8 mouse cellular contexts compared by ENCODE assay signal in the genomic region with DNA sequence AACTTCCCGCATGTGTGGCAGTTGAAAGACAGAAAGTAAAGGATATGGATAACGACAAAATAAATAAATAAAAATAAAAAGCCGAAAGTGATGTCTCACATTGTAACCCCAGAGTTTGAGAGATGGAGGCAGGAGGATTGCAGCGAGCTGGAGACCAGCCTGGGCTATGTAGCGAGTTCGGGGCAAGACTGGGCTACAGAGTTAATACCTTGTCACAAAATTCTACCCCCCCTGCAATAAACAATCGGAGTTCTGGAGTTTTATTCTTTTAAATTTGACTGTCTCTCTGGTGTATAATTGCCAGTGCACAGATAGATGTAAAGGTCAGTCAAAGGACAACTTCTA. TPM values are rescaled to one million over a fixed set of nuclear protein-coding genes. Genes with fewer than 3 reads are reported as not detected.
DNase-seq lines count a peak whose midpoint lies in the region; ATAC-seq and TF ChIP-seq lines count a peak whose summit lies in the region.

No protein-coding gene starts in this region.

- DNase-seq in left cerebral cortex, adult 2 months (ENCODE audit: extremely low spot score in 1 of 2, low spot score in 2 of 2), result no peak
- no peak for DNase-seq in left cerebral cortex, adult 9 months (ENCODE audit: low spot score in 2 of 2)
- no peak for DNase-seq in intestine, embryonic 14.5 days (ENCODE audit: low spot score)
- no peak for DNase-seq in urinary bladder, adult 2 months (ENCODE audit: low spot score)
- DNase-seq in layer of hippocampus, postnatal 36 days, result no peak

- peak; percentile 33; the same call in 1 of the 2 replicates for ATAC-seq in embryonic facial prominence, embryonic 13.5 days (ENCODE audit: insufficient number of reproducible peaks, insufficient read depth, low FRiP score, low TSS enrichment, low read depth)
- peak; percentile 62 for ATAC-seq in intestine, embryonic 14.5 days (replicated peaks; ENCODE audit: low FRiP score, low TSS enrichment, low read depth)
- peak; percentile 67 for ATAC-seq in neural tube, embryonic 12.5 days (ENCODE audit: low FRiP score, low read depth)
- ATAC-seq in monocyte, adult 5-6 weeks (replicated peaks; ENCODE audit: insufficient number of reproducible peaks, low FRiP score, low TSS enrichment, poor library complexity, severe bottlenecking), result no peak

- no peaks in the 10 kb centered on the region for H3K9me3 ChIP-seq in embryonic facial prominence, embryonic 13.5 days
- no peaks in the 10 kb centered on the region for H3K9me3 ChIP-seq in intestine, embryonic 14.5 days (ENCODE audit: control insufficient read depth, low read length)
- H3K9me3 ChIP-seq in neural tube, embryonic 12.5 days, result no peaks in the 10 kb centered on the region

- no peak for TF ChIP-seq CTCF in left cerebral cortex, adult 2 months (IDR thresholded peaks at IDR 0.05)

- 19% methylated on average over 7 of the region's 7 CpGs for WGBS in embryonic facial prominence, embryonic 13.5 days
- WGBS in intestine, embryonic 14.5 days, result 17% methylated on average over 7 of the region's 7 CpGs
- WGBS in neural tube, embryonic 12.5 days, result 19% methylated on average over 7 of the region's 7 CpGs

- intact Hi-C loops in left cerebral cortex, adult 2 months (cut with DNase I), result loop anchor here (2.0 to 5.0 kb wide), 2 partner anchors 42 to 208 kb away; partner anchors contain the start of genes Cage1, Riok1 and Snrnp48

- H3K27me3 ChIP-seq in embryonic facial prominence, embryonic 13.5 days, result no peaks in the 10 kb centered on the region
- H3K27me3 ChIP-seq in intestine, embryonic 14.5 days (replicated peaks; ENCODE audit: control insufficient read depth, insufficient read depth, low read length), result no peaks in the 10 kb centered on the region
- H3K27me3 ChIP-seq in neural tube, embryonic 12.5 days (replicated peaks), result no peaks in the 10 kb centered on the region

- peak overlapping the region; percentile 95 for H3K4me3 ChIP-seq in left cerebral cortex, adult 2 months
- peak overlapping the region; percentile 92 for H3K4me3 ChIP-seq in embryonic facial prominence, embryonic 13.5 days
- peak overlapping the region; percentile 97 for H3K4me3 ChIP-seq in intestine, embryonic 14.5 days (ENCODE audit: low read depth, low read length)
- H3K4me3 ChIP-seq in neural tube, embryonic 12.5 days, result peak overlapping the region; percentile 90

- 0 out of 2 replicates have a peak, but pooled peaks cover 2% of the 10 kb centered on the region for H3K4me1 ChIP-seq in embryonic facial prominence, embryonic 13.5 days
- H3K4me1 ChIP-seq in intestine, embryonic 14.5 days (replicated peaks; ENCODE audit: control insufficient read depth, insufficient read depth, low read length), result peaks cover 5% of the 10 kb centered on the region; the same call in 1 of the 2 replicates
- peaks cover 9% of the 10 kb centered on the region for H3K4me1 ChIP-seq in neural tube, embryonic 12.5 days

- H3K4me2 ChIP-seq in embryonic facial prominence, embryonic 13.5 days, result peak overlapping the region; percentile 86
- H3K4me2 ChIP-seq in intestine, embryonic 14.5 days (ENCODE audit: low read length), result peak overlapping the region; percentile 88
- H3K4me2 ChIP-seq in neural tube, embryonic 12.5 days (replicated peaks), result peak overlapping the region; percentile 77

- H3K9ac ChIP-seq in embryonic facial prominence, embryonic 13.5 days, result peak overlapping the region; percentile 96
- peak overlapping the region; percentile 40 for H3K9ac ChIP-seq in intestine, embryonic 14.5 days (ENCODE audit: low read length)
- peak overlapping the region; percentile 91; the same call in 1 of the 2 replicates for H3K9ac ChIP-seq in neural tube, embryonic 12.5 days

- H3K27ac ChIP-seq in left cerebral cortex, adult 2 months, result peak overlapping the region; percentile 94
- H3K27ac ChIP-seq in embryonic facial prominence, embryonic 13.5 days, result peak overlapping the region; percentile 73
- H3K27ac ChIP-seq in intestine, embryonic 14.5 days (ENCODE audit: low read depth), result 0 out of 2 replicates have a peak overlapping the region, but pooled peaks have one; percentile 92
- H3K27ac ChIP-seq in neural tube, embryonic 12.5 days, result no peak overlapping the region

- peaks cover 21% of the 10 kb centered on the region for H3K36me3 ChIP-seq in embryonic facial prominence, embryonic 13.5 days
- peaks cover 22% of the 10 kb centered on the region for H3K36me3 ChIP-seq in intestine, embryonic 14.5 days (ENCODE audit: control insufficient read depth, insufficient read depth, low read length)
- H3K36me3 ChIP-seq in neural tube, embryonic 12.5 days, result peaks cover 17% of the 10 kb centered on the region

RNA-seq across cellular contexts. Expression of gene Ssr1, which starts 0.4 kb away (rescaled TPM):
- 100 to 1,000 TPM in 1 of 2 experiments, 10 to 100 TPM in 1; 96.1 to 101 TPM for total RNA-seq in left cerebral cortex, adult 2 months (2021)
- 133 and 144 TPM in 2 replicates for polyA plus RNA-seq in embryonic facial prominence, embryonic 13.5 days (2015; fragmentation: Nextera tagmentation; extraction: Ambion mirVana)
- 121 and 124 TPM in 2 replicates for polyA plus RNA-seq in intestine, embryonic 14.5 days (2014; fragmentation: Nextera tagmentation; extraction: Ambion mirVana)
- polyA plus RNA-seq in neural tube, embryonic 12.5 days (2016; fragmentation: Nextera tagmentation; extraction: Ambion mirVana), result 79.3 and 91.3 TPM in 2 replicates
- 24.4 and 27.2 TPM in 2 replicates for polyA plus RNA-seq in urinary bladder, adult 2 months (2012; rRNA removed)
- 66.0 to 74.1 TPM (median 72.0 TPM) in 3 replicates for total RNA-seq in monocyte, adult 5-6 weeks (2017)
- 10 to 100 TPM; 91.1 to 92.7 TPM for total RNA-seq in layer of hippocampus, postnatal 36 days (2021)

RNA-seq across cellular contexts. Expression of gene Riok1, which starts 42.4 kb away (rescaled TPM):
- total RNA-seq in left cerebral cortex, adult 2 months (2021), result 10 to 100 TPM; 27.7 TPM
- 69.2 and 71.6 TPM in 2 replicates for polyA plus RNA-seq in embryonic facial prominence, embryonic 13.5 days (2015; fragmentation: Nextera tagmentation; extraction: Ambion mirVana)
- 47.7 and 53.7 TPM in 2 replicates for polyA plus RNA-seq in intestine, embryonic 14.5 days (2014; fragmentation: Nextera tagmentation; extraction: Ambion mirVana)
- polyA plus RNA-seq in neural tube, embryonic 12.5 days (2016; fragmentation: Nextera tagmentation; extraction: Ambion mirVana), result 60.7 and 62.8 TPM in 2 replicates
- 21.8 and 24.0 TPM in 2 replicates for polyA plus RNA-seq in urinary bladder, adult 2 months (2012; rRNA removed)
- total RNA-seq in monocyte, adult 5-6 weeks (2017), result 161 to 230 TPM (median 187 TPM) in 3 replicates
- 10 to 100 TPM; 24.4 to 31.5 TPM for total RNA-seq in layer of hippocampus, postnatal 36 days (2021)

RNA-seq across cellular contexts. Expression of gene Cage1, which starts 42.5 kb away (rescaled TPM):
- 1 to 10 TPM; 6.2 to 6.3 TPM for total RNA-seq in left cerebral cortex, adult 2 months (2021)
- polyA plus RNA-seq in embryonic facial prominence, embryonic 13.5 days (2015; fragmentation: Nextera tagmentation; extraction: Ambion mirVana), result 1.3 and 1.4 TPM in 2 replicates
- polyA plus RNA-seq in intestine, embryonic 14.5 days (2014; fragmentation: Nextera tagmentation; extraction: Ambion mirVana), result 1.1 and 1.3 TPM in 2 replicates
- 1.4 and 1.7 TPM in 2 replicates for polyA plus RNA-seq in neural tube, embryonic 12.5 days (2016; fragmentation: Nextera tagmentation; extraction: Ambion mirVana)
- polyA plus RNA-seq in urinary bladder, adult 2 months (2012; rRNA removed), result 1.1 and 1.3 TPM in 2 replicates
- 0.85 to 1.9 TPM (median 1.0 TPM) in 3 replicates for total RNA-seq in monocyte, adult 5-6 weeks (2017)
- 1 to 10 TPM; 4.8 to 5.2 TPM for total RNA-seq in layer of hippocampus, postnatal 36 days (2021)

Comparison
In these comparisons a context has a peak if more than half of its experiments do, and no peak if none do; other contexts are left out.
1. H3K9ac ChIP-seq: peak in every context shown above with its lines; median percentile 96 in embryonic facial prominence, embryonic 13.5 days; 91 in neural tube, embryonic 12.5 days; 40 in intestine, embryonic 14.5 days.